Mouse (Mus musculus): ENCODE results near the gene Gm17606. TPM values are rescaled to one million over a fixed set of nuclear protein-coding genes. Genes with fewer than 3 reads are reported as not detected.

Gene Gm17606
- not detected for total RNA-seq (2018; cell fraction: chromatin; rRNA removed)
- total RNA-seq (2018; cell fraction: cytosol; rRNA removed): not detected
- total RNA-seq (2018; cell fraction: nucleus; rRNA removed): not detected
- not detected in 3 replicates for polyA plus RNA-seq (2018)

DNA sequence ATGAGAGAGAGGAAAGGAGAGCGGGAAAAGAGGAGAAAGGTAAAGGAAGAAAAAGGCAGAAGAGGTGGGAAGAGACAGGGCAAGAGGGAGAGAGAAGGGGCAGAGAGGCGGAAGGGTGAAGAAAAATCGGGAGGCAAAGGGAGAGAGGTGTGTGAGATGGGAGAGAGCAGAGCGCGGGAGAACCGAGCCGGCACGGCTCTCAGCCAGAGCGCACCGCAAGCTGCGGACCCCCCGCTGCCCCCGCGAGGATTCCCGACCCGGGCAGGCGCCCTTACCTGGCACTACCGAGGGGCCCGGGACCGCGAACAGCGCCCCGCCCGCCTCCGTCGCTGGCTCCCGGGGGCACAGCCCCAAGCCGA is at the start of gene Gm17606:
Gm17606 (plus strand) TSS at position 7 of the 359 bp plus-strand sequence.
- no peak within 1 kb of the TSS for H3K27ac ChIP-seq
- H3K79me2 ChIP-seq (ENCODE audit: inconsistent target): no peaks in the 10 kb centered on the region
- H3K4me3 ChIP-seq (ENCODE audit: inconsistent target): peak within 1 kb of the TSS; percentile 21
- peaks cover 33% of the 10 kb centered on the region for H3K36me3 ChIP-seq (ENCODE audit: inconsistent target)
- 4% methylated on average over 28 of the region's 28 CpGs for WGBS (ENCODE audit: missing documents)

DNA sequence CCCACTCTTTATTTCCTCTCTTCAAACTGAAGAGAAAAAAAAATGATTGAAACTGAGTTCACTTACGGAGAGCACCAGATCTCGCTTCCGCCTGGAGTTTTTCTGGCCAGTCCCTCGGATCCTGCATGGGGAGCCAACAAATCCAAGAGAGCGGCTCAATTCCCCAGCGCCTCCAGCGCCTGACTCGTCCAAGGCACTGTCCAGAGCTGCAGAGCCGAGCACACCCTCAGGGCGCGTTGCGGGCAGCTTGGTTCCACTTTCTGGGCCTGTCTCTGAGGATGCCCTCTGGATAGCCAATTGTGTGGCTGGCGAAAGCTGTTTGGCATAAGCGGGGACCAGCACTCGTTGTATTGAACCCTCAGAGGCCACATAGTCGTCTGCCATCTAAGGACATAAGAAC is 49.7 kb upstream of the Gm17606 start:
- Histone ChIP-seq H3K4me3 (ENCODE audit: inconsistent target) (no peak overlapping the region), H3K27ac (no peak overlapping the region), H3K79me2 (ENCODE audit: inconsistent target) (no peaks in the 10 kb centered on the region), H3K36me3 (ENCODE audit: inconsistent target) (no peaks in the 10 kb centered on the region)
- 95% methylated on average over 16 of the region's 16 CpGs for WGBS (ENCODE audit: missing documents)

DNA sequence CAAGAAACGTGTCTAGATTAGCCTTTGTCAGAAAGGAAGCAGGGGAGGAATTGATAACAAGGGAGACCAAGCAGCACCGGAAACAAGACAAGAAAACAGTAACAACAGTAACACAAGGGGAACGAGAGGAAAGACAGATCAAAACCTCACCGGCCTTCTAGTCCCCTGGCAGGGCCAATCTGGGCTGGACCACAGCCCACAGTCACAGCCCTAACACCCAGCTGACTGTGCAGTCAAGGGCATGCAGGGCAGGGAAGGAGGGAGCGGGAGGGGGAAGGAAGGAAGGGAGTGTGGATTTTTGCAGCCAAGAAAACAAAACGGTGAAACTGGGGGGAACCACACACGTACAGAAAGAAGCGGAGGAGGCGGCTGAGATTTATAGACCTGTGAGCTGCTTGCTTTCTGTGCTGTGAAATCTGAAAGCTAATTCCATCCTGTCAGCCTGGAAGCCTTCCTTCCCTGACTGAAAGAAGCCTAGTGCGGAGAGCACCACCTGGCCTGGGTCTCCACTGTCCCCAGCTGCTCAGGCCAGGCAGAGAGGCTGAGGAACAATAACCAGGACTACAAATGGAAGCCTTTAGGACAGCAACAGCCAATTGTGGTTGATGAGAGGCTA is 48.3 kb upstream of the Gm17606 start:
- WGBS (ENCODE audit: missing documents): 52% methylated on average over 9 of the region's 10 CpGs
- no peaks in the 10 kb centered on the region for H3K79me2 ChIP-seq (ENCODE audit: inconsistent target)
- H3K36me3 ChIP-seq (ENCODE audit: inconsistent target): no peaks in the 10 kb centered on the region
- H3K4me3 ChIP-seq (ENCODE audit: inconsistent target): no peak overlapping the region
- H3K27ac ChIP-seq: no peak overlapping the region

DNA sequence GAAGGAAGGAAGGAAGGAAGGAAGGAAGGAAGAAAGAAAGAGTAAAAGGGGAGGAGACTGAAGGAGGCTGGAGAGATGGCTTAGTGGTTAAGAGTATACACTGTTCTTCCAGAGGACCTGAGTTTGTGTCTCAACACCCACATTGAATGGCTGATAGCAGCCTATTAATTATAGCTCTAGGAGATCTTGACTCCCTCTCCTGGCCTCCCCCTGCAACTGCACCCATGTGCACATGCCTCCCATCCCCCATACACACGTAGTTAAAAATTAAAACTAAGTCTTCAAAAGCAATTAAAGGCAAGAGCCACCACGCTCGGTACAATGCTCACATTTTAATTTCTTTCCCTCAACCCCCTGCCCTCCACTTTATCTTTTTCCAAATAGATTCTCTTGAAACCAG is 46.7 kb upstream of the Gm17606 start:
- no peak overlapping the region for H3K4me3 ChIP-seq (ENCODE audit: inconsistent target)
- 97% methylated on average over 3 of the region's 3 CpGs for WGBS (ENCODE audit: missing documents)
- no peaks in the 10 kb centered on the region for H3K79me2 ChIP-seq (ENCODE audit: inconsistent target)
- H3K36me3 ChIP-seq (ENCODE audit: inconsistent target): no peaks in the 10 kb centered on the region
- no peak overlapping the region for H3K27ac ChIP-seq

DNA sequence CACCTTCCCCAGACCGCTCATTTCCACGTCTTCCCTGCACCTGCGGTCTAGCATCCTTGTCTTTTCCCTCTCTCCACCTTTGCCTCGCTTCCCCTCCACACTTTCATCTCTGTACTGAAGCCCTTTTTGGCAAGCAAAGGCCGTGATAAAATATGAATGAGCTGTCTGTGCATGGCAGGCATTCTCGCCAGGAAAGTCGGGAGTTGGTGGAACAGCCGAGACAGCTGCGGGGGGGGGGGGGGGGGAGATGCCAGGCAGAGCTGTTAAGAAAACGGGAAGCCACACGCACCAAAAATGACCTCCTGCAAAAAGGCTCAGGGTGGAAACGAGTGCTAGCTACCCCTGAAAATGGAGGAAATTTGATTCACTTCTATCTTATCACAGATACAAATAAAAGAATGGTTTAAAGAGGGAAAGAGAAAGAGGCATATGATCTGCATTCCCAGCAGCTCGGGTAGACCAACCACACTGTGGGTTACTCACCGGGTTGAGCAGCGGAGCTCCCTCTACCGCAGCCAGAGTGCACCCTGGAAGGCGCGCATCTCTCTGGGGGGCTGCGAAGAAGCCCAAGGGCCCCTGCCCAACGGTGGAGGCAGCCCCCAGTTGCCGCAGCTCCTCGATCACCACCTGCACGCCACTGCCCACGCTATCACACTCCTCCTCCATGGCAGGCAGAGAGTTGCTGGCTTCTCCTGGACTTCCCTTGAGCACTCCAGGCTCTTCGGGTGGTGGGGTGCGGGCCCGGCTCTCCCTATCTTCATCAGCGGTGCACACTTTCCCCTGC is 45.9 kb upstream of the Gm17606 start:
- H3K27ac ChIP-seq: no peak overlapping the region
- no peak overlapping the region for H3K4me3 ChIP-seq (ENCODE audit: inconsistent target)
- no peaks in the 10 kb centered on the region for H3K36me3 ChIP-seq (ENCODE audit: inconsistent target)
- no peaks in the 10 kb centered on the region for H3K79me2 ChIP-seq (ENCODE audit: inconsistent target)
- WGBS (ENCODE audit: missing documents): 93% methylated on average over 26 of the region's 28 CpGs

DNA sequence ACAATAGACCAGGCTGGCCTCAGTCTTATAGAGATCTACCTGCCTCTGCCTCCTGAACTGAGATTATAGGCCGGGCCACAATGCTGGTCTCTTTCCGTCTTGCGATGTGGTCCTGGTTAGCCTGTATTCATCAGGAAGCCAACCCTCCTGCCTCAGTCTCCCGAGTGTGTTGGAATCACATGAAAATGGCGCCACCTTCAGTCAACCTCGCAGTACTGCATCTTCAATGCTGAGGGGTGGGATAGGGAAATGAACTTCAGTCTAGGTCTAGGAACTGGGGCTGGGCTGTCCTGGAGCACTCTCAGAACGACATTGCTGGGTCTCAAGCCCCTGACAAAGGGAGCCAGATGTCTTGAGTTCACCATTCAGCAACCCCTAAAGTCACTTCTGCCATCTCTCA is 43.7 kb upstream of the Gm17606 start:
- 80% methylated on average over 7 of the region's 7 CpGs for WGBS (ENCODE audit: missing documents)
- no peaks in the 10 kb centered on the region for H3K79me2 ChIP-seq (ENCODE audit: inconsistent target)
- H3K36me3 ChIP-seq (ENCODE audit: inconsistent target): no peaks in the 10 kb centered on the region
- no peak overlapping the region for H3K27ac ChIP-seq
- H3K4me3 ChIP-seq (ENCODE audit: inconsistent target): no peak overlapping the region

DNA sequence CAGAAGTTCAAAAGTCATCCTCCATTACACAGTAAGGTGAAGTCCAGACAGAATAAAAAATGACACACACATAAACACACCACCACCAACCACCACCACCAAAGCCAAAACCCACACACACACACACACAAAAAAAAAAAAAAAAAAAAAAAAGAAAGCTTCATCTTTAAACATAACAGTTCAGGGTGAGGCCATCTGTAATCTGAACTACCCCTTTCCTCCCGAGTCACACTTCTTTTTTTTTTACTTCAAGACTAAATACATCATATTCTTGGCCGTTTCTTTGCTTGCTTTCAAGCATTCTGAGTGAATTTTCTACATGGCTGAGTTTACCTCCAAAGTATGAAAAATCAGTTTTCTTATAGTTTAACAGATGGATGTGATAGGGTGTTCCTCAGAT is 39.2 kb upstream of the Gm17606 start:
- H3K79me2 ChIP-seq (ENCODE audit: inconsistent target): no peaks in the 10 kb centered on the region
- H3K27ac ChIP-seq: no peak overlapping the region
- 36% methylated on average over 2 of the region's 2 CpGs for WGBS (ENCODE audit: missing documents)
- no peaks in the 10 kb centered on the region for H3K36me3 ChIP-seq (ENCODE audit: inconsistent target)
- H3K4me3 ChIP-seq (ENCODE audit: inconsistent target): no peak overlapping the region

DNA sequence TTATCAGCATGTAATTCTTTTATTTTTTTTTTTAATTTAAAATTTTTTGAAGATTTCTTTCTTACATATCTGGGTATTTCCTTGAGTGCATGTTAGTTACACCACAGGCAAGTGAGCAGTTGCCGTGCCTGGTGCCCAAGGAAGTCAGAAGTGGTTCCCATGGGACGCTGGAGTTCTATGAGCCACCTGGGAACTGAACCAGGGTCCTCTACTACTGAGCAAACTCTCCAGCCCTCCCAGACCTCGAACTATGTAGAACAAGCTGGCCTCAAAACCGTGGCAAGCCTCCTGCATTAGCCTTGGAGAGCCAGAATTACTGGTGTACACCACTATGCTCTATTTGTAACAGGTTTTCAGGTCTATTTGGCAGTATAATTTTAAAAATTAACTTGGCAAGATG is 38.1 kb upstream of the Gm17606 start:
- peak overlapping the region; percentile 33 for H3K4me3 ChIP-seq (ENCODE audit: inconsistent target)
- no peaks in the 10 kb centered on the region for H3K79me2 ChIP-seq (ENCODE audit: inconsistent target)
- H3K27ac ChIP-seq: peak overlapping the region; percentile 47; the same call in 1 of the 2 replicates
- no peaks in the 10 kb centered on the region for H3K36me3 ChIP-seq (ENCODE audit: inconsistent target)
- WGBS (ENCODE audit: missing documents): 57% methylated on average over 4 of the region's 4 CpGs

DNA sequence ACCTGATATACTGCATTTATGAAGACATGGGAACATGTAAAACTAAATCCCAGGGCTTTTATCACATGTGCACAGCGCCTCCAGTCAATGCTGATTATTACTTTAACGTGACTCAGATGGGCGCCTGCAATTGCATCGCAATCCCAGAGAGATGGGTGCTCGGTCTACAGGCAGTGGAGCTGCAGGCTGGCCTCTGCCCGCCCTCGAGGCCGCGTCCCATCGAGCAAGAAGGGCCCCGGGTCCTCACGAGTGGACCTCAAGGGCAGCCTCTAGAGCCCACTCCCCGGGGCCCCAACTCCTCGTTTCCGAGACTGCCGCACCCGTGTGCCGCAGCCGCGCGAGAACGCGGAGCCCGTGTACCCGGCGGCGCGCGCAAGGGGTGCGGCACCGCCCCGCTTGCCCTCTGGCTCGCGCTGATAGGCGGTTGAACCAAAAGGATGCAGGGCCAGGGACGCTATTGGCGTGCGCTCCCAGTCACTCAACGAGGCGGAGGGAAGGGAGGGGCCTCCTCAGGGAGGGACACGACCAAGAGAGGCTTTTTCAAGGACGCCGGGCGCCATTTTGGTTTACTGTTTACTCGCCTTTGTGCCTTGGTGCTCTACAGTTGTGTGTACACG is 37.6 kb upstream of the Gm17606 start:
- H3K79me2 ChIP-seq (ENCODE audit: inconsistent target): no peaks in the 10 kb centered on the region
- H3K4me3 ChIP-seq (ENCODE audit: inconsistent target): peak overlapping the region; percentile 33
- H3K27ac ChIP-seq: peak overlapping the region; percentile 56
- H3K36me3 ChIP-seq (ENCODE audit: inconsistent target): no peaks in the 10 kb centered on the region
- under 1% methylated on average over 46 of the region's 46 CpGs for WGBS (ENCODE audit: missing documents)

DNA sequence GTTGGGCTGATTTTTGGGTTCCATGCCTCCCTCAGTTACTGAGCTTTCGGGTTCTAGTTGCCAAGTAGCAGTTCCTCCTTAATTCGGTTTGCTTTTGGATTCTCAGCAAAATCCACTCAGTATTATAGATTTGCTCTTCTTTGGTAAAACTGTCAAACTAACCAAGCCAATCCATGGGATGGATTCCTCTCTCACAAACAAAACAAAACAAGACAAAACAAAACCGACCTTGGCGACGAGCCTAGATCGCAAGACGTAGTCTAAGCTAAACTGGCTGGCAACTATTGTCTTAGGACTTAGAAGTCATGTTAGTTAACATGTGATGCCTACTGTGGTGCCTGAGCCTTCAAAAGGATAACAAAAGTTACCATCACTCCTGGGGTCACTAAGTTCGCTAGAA is 37.1 kb upstream of the Gm17606 start:
- WGBS (ENCODE audit: missing documents): 92% methylated on average over 8 of the region's 8 CpGs
- Histone ChIP-seq H3K4me3 (ENCODE audit: inconsistent target) (peak overlapping the region; percentile 22), H3K27ac (peak overlapping the region; percentile 56), H3K79me2 (ENCODE audit: inconsistent target) (no peaks in the 10 kb centered on the region), H3K36me3 (ENCODE audit: inconsistent target) (no peaks in the 10 kb centered on the region)

DNA sequence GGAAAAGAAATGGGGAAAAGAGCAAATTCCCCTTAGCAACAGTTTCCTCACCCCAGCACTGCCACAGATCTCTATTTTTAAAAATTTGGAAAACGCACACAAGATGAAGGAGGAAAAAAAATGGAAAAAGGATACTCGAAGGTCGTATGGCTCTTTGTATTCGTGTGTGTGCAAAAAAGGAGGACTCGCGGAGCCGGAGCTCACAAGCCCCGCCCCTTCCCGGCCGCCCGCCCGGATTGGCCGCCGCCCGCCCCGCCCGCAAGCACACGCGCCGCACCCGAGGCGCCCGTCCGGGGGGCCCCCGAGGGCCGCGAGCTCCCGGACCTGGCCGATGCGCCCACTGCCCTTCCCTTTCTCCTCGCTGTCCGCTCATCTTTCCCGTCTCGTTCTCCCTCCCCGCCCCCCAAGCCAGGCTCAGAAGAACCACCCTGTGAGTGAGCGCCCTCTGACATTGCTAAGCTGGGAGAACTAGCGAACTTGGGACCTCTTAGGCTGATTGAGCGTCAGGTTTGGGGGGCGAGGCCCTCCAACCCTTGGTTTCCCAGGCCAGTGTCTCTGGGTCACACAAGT is 34.9 kb upstream of the Gm17606 start, which contains the start of gene 4931414P19Rik:
4931414P19Rik (minus strand) TSS at position 242 of the 570 bp plus-strand sequence.
- Histone ChIP-seq H3K36me3 (ENCODE audit: inconsistent target) (no peaks in the 10 kb centered on the region), H3K27ac (peak within 1 kb of the TSS; percentile 31; the same call in 1 of the 2 replicates), H3K4me3 (ENCODE audit: inconsistent target) (peak within 1 kb of the TSS; percentile 42), H3K79me2 (ENCODE audit: inconsistent target) (no peaks in the 10 kb centered on the region)
- 1% methylated on average over 31 of the region's 39 CpGs for WGBS (ENCODE audit: missing documents)

DNA sequence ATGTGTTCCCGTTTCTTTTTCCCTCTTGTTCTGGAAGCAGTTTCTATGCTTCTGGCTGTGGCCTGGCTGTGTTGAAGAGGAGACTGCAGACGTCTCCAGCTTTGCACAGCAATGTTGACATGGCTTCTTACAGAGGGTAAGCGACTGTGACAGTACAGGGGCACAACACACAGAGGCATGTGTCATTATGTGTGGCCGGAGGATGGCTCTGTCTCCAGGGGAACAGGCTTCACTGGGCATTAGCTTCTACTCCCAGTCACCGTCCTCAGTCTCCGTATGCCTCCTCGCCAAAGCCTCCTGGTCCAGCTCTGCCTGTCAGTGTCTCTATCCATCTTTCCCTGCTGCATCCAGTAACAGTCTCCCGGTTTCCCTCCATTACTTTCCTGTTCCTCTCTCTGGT is 33.5 kb upstream of the Gm17606 start:
- H3K79me2 ChIP-seq (ENCODE audit: inconsistent target): no peaks in the 10 kb centered on the region
- no peak overlapping the region for H3K27ac ChIP-seq
- H3K4me3 ChIP-seq (ENCODE audit: inconsistent target): no peak overlapping the region
- H3K36me3 ChIP-seq (ENCODE audit: inconsistent target): no peaks in the 10 kb centered on the region
- 78% methylated on average over 8 of the region's 8 CpGs for WGBS (ENCODE audit: missing documents)

DNA sequence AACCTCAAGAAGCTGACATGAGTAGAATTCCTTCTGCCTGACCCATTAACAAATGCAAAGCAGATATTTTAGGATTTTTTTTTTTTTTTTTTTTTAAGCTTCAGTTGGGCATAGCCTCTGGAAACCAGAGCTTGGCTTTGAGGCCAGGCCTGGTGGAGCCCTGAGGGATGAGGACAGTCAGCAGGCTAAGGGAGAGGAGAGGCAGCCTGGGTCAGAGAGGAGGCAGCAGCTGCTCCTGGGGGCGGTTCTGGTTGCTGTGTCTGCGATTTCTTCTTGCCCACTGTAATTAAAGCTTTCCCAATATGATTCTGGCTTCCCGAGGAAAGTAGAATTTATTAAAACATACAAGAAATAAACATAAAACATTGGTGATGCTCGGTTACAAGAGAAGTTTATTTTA is 31.5 kb upstream of the Gm17606 start:
- 96% methylated on average over 4 of the region's 4 CpGs for WGBS (ENCODE audit: missing documents)
- no peak overlapping the region for H3K4me3 ChIP-seq (ENCODE audit: inconsistent target)

DNA sequence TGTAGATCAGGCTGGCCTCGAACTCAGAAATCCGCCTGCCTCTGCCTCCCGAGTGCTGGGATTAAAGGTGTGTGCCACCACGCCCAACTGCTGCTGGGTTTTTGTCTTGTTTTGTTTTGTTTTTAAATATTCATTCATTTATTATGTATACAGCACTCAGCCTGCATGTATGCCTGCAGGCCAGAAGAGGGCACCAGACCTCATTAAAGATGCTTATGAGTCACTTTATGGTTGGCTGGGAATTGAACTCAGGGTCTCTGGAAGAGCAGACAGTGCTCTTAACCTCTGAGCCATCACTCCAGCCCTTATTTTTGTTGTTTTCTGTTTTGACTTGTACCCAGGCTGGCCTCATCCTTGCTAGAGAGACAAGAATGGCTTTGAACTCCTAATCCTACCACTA is 30.8 kb upstream of the Gm17606 start:
- peaks cover 17% of the 10 kb centered on the region; the same call in 1 of the 2 replicates for H3K36me3 ChIP-seq (ENCODE audit: inconsistent target)
- H3K79me2 ChIP-seq (ENCODE audit: inconsistent target): peaks cover 3% of the 10 kb centered on the region; the same call in 1 of the 2 replicates
- 90% methylated on average over 2 of the region's 4 CpGs for WGBS (ENCODE audit: missing documents)
- H3K4me3 ChIP-seq (ENCODE audit: inconsistent target): no peak overlapping the region
- no peak overlapping the region for H3K27ac ChIP-seq

More for the DNA sequence above, 31.5 kb upstream of the Gm17606 start:
- no peak overlapping the region for H3K27ac ChIP-seq
- H3K36me3 ChIP-seq (ENCODE audit: inconsistent target): peaks cover 11% of the 10 kb centered on the region; the same call in 1 of the 2 replicates
- no peaks in the 10 kb centered on the region for H3K79me2 ChIP-seq (ENCODE audit: inconsistent target)

All from macrophage (primary cell).